Mouse (Mus musculus): ENCODE results near the gene Bhlhe41. TPM values are rescaled to one million over a fixed set of nuclear protein-coding genes. Genes with fewer than 3 reads are reported as not detected.

Gene Bhlhe41
- polyA plus RNA-seq, 1 experiment from 2014 or later = 1.3 TPM

- Histone ChIP-seq H3K27me3 (replicated peaks) (no peaks in the 10 kb centered on the region), H3K9ac (no peak overlapping the region), H3K9me3 (no peaks in the 10 kb centered on the region), H3K4me3 (replicated peaks) (no peak overlapping the region), H3K4me1 (replicated peaks) (no peaks in the 10 kb centered on the region), H3K27ac (no peak overlapping the region), H3K4me2 (replicated peaks) (no peak overlapping the region), H3K36me3 (no peaks in the 10 kb centered on the region)
- WGBS = 89% methylated on average over 6 of the region's 6 CpGs
- ATAC-seq = no peak
These were observed 22.4 kb upstream of the Bhlhe41 start for GRCm38 (mm10) chr6:145887719-145888118.

GRCm38 (mm10) chr6:145886277-145886676, 20.9 kb upstream of the Bhlhe41 start:
- H3K9ac ChIP-seq = no peak overlapping the region

GRCm38 (mm10) chr6:145885069-145885468, 19.7 kb upstream of the Bhlhe41 start:
- Histone ChIP-seq H3K27me3 (replicated peaks) (no peaks in the 10 kb centered on the region), H3K4me3 (replicated peaks) (no peak overlapping the region), H3K36me3 (no peaks in the 10 kb centered on the region), H3K27ac (no peak overlapping the region), H3K9me3 (no peaks in the 10 kb centered on the region), H3K9ac (no peak overlapping the region), H3K4me2 (replicated peaks) (no peak overlapping the region), H3K4me1 (replicated peaks) (no peaks in the 10 kb centered on the region)
- no peak for ATAC-seq
- 75% methylated on average over 4 of the region's 4 CpGs for WGBS

More at GRCm38 (mm10) chr6:145886277-145886676, 20.9 kb upstream of the Bhlhe41 start:
- Histone ChIP-seq H3K4me2 (replicated peaks) (no peak overlapping the region), H3K36me3 (no peaks in the 10 kb centered on the region), H3K9me3 (no peaks in the 10 kb centered on the region), H3K27me3 (replicated peaks) (no peaks in the 10 kb centered on the region), H3K4me1 (replicated peaks) (no peaks in the 10 kb centered on the region), H3K4me3 (replicated peaks) (no peak overlapping the region), H3K27ac (no peak overlapping the region)
- 68% methylated on average over 8 of the region's 8 CpGs for WGBS
- no peak for ATAC-seq

- 83% methylated on average over 4 of the region's 4 CpGs for WGBS
- Histone ChIP-seq H3K27me3 (replicated peaks) (no peaks in the 10 kb centered on the region), H3K4me2 (replicated peaks) (no peak overlapping the region), H3K9me3 (no peaks in the 10 kb centered on the region), H3K4me3 (replicated peaks) (no peak overlapping the region), H3K36me3 (no peaks in the 10 kb centered on the region), H3K27ac (no peak overlapping the region), H3K9ac (no peak overlapping the region), H3K4me1 (replicated peaks) (no peaks in the 10 kb centered on the region)
- no peak for ATAC-seq
These were observed 18.3 kb upstream of the Bhlhe41 start for GRCm38 (mm10) chr6:145883668-145884067.

GRCm38 (mm10) chr6:145883010-145883409, 17.7 kb upstream of the Bhlhe41 start:
- WGBS = 59% methylated on average over 1 of the region's 1 CpGs
- H3K9me3 ChIP-seq = no peaks in the 10 kb centered on the region

GRCm38 (mm10) chr6:145880609-145881008, 15.3 kb upstream of the Bhlhe41 start:
- Histone ChIP-seq H3K9ac (no peak overlapping the region), H3K36me3 (no peaks in the 10 kb centered on the region), H3K9me3 (no peaks in the 10 kb centered on the region), H3K4me3 (replicated peaks) (no peak overlapping the region), H3K27ac (no peak overlapping the region), H3K4me2 (replicated peaks) (no peak overlapping the region), H3K27me3 (replicated peaks) (no peaks in the 10 kb centered on the region), H3K4me1 (replicated peaks) (no peaks in the 10 kb centered on the region)
- no peak for ATAC-seq
- WGBS = 84% methylated on average over 5 of the region's 5 CpGs

More at GRCm38 (mm10) chr6:145883010-145883409, 17.7 kb upstream of the Bhlhe41 start:
- H3K9ac ChIP-seq = no peak overlapping the region
- no peak overlapping the region for H3K4me2 ChIP-seq (replicated peaks)
- no peaks in the 10 kb centered on the region for H3K36me3 ChIP-seq
- no peaks in the 10 kb centered on the region for H3K4me1 ChIP-seq (replicated peaks)
- no peak overlapping the region for H3K27ac ChIP-seq
- H3K4me3 ChIP-seq (replicated peaks) = no peak overlapping the region
- no peaks in the 10 kb centered on the region for H3K27me3 ChIP-seq (replicated peaks)
- ATAC-seq = no peak

- Histone ChIP-seq H3K9ac (no peak overlapping the region), H3K9me3 (no peaks in the 10 kb centered on the region), H3K4me1 (replicated peaks) (no peaks in the 10 kb centered on the region), H3K36me3 (no peaks in the 10 kb centered on the region), H3K27me3 (replicated peaks) (no peaks in the 10 kb centered on the region), H3K4me2 (replicated peaks) (no peak overlapping the region), H3K4me3 (replicated peaks) (no peak overlapping the region), H3K27ac (no peak overlapping the region)
- ATAC-seq = peak; percentile 34; the same call in 1 of the 2 replicates
- 80% methylated on average over 9 of the region's 9 CpGs for WGBS
These were observed 11.8 kb upstream of the Bhlhe41 start for GRCm38 (mm10) chr6:145876986-145877735.

- Histone ChIP-seq H3K36me3 (no peaks in the 10 kb centered on the region), H3K27me3 (replicated peaks) (no peaks in the 10 kb centered on the region), H3K9ac (no peak overlapping the region), H3K4me1 (replicated peaks) (no peaks in the 10 kb centered on the region), H3K9me3 (no peaks in the 10 kb centered on the region), H3K4me3 (replicated peaks) (no peak overlapping the region), H3K4me2 (replicated peaks) (no peak overlapping the region), H3K27ac (no peak overlapping the region)
- 89% methylated on average over 8 of the region's 8 CpGs for WGBS
- no peak for ATAC-seq
These were observed 8.0 kb upstream of the Bhlhe41 start for GRCm38 (mm10) chr6:145873354-145873753.

- no peaks in the 10 kb centered on the region for H3K4me1 ChIP-seq (replicated peaks)
- no peak overlapping the region for H3K9ac ChIP-seq
- no peaks in the 10 kb centered on the region for H3K36me3 ChIP-seq
- no peak for ATAC-seq
- H3K9me3 ChIP-seq = no peaks in the 10 kb centered on the region
- WGBS = 89% methylated on average over 7 of the region's 7 CpGs
- no peak overlapping the region for H3K27ac ChIP-seq
- H3K27me3 ChIP-seq (replicated peaks) = 0 out of 2 replicates have a peak, but pooled peaks cover 2% of the 10 kb centered on the region
- no peak overlapping the region for H3K4me2 ChIP-seq (replicated peaks)
- no peak overlapping the region for H3K4me3 ChIP-seq (replicated peaks)
These were observed 6.7 kb upstream of the Bhlhe41 start for GRCm38 (mm10) chr6:145872010-145872409.

- ATAC-seq = no peak
- WGBS = 68% methylated on average over 4 of the region's 4 CpGs
These were observed 5.6 kb upstream of the Bhlhe41 start for GRCm38 (mm10) chr6:145870991-145871390.

GRCm38 (mm10) chr6:145867111-145867510, 1.8 kb upstream of the Bhlhe41 start:
- H3K4me2 ChIP-seq (replicated peaks) = peak overlapping the region; percentile 99; the same call in 1 of the 2 replicates
- no peak overlapping the region for H3K9ac ChIP-seq
- peaks cover 45% of the 10 kb centered on the region for H3K27me3 ChIP-seq (replicated peaks)
- H3K4me1 ChIP-seq (replicated peaks) = peaks cover 24% of the 10 kb centered on the region
- H3K4me3 ChIP-seq (replicated peaks) = no peak overlapping the region
- no peak for ATAC-seq
- no peaks in the 10 kb centered on the region for H3K36me3 ChIP-seq
- H3K9me3 ChIP-seq = no peaks in the 10 kb centered on the region
- 70% methylated on average over 3 of the region's 3 CpGs for WGBS
- no peak overlapping the region for H3K27ac ChIP-seq

More at GRCm38 (mm10) chr6:145870991-145871390, 5.6 kb upstream of the Bhlhe41 start:
- peaks cover 4% of the 10 kb centered on the region for H3K4me1 ChIP-seq (replicated peaks)
- no peaks in the 10 kb centered on the region for H3K36me3 ChIP-seq
- H3K4me2 ChIP-seq (replicated peaks) = no peak overlapping the region
- no peaks in the 10 kb centered on the region for H3K9me3 ChIP-seq
- peaks cover 9% of the 10 kb centered on the region; the same call in 1 of the 2 replicates for H3K27me3 ChIP-seq (replicated peaks)
- no peak overlapping the region for H3K9ac ChIP-seq
- no peak overlapping the region for H3K4me3 ChIP-seq (replicated peaks)
- H3K27ac ChIP-seq = no peak overlapping the region

GRCm38 (mm10) chr6:145865886-145866851, 811 bp upstream of the Bhlhe41 start:
- Histone ChIP-seq H3K27ac (no peak overlapping the region), H3K36me3 (no peaks in the 10 kb centered on the region)
- under 1% methylated on average over 69 of the region's 69 CpGs for WGBS

More at GRCm38 (mm10) chr6:145865886-145866851, 811 bp upstream of the Bhlhe41 start:
- Histone ChIP-seq H3K27me3 (replicated peaks) (peaks cover 48% of the 10 kb centered on the region), H3K9me3 (no peaks in the 10 kb centered on the region), H3K9ac (peak overlapping the region; percentile 52), H3K4me1 (replicated peaks) (peaks cover 24% of the 10 kb centered on the region), H3K4me3 (replicated peaks) (peak overlapping the region; percentile 53), H3K4me2 (replicated peaks) (peak overlapping the region; percentile 99)
- ATAC-seq = peak; percentile 76
